Mouse (Mus musculus) urinary bladder, postnatal 36 days (tissue): ENCODE results near the gene Pkn2.

Experiments used
- DNase-seq, 2 experiments: peaks; one replicate each; pipeline ENCODE4 v3.0.0; 2022; ENCODE audit warnings: low spot score in 2 of 2, mixed read lengths in 1 of 2

Pkn2 gene

GRCm38 (mm10) chr3:142881872-142882623 is at the start of gene Pkn2:
Gene Pkn2, minus strand, starts transcription at chr3:142882004.
- DNase-seq: peak; percentile 99

DNA sequence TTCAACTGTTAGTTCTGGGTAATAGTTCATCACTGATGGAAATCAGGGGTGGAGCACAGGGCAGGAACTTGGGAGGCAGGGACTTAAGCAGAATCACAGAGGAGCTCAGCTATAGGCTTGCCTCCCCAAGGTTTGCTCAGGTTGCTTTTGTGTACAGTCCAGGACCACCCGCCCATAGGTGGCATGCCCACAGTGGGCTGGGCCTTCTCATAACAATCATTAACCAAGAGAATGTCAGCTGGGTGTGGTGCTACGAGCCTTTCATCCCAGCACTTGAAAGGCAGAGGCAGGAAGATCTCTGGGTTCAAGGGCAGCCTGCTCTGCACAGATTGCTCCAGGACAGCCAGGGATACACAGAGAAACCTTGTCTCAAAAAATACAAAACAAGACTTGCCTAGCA is 48.1 kb upstream of the Pkn2 start:
- no peak for DNase-seq

DNA sequence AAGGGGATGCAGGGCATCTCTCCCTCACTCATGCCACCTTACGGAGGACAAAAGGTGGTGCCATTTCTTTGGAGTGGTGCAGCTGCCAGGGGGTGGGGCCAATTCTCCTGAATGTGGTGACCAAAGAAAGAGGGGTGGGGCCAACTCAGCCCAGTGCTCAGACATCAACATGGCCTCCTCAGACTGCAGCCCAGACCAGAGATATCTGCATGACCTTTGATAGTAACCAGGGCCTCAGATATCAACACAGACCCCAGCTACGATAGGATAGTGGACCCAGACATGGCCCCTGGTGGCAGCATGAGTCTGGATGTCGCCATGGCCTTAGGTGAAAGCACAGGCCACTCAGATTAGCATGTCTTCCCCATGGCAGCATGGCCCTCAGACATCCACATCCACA is 45.5 kb upstream of the Pkn2 start:
- no peak for DNase-seq

DNA sequence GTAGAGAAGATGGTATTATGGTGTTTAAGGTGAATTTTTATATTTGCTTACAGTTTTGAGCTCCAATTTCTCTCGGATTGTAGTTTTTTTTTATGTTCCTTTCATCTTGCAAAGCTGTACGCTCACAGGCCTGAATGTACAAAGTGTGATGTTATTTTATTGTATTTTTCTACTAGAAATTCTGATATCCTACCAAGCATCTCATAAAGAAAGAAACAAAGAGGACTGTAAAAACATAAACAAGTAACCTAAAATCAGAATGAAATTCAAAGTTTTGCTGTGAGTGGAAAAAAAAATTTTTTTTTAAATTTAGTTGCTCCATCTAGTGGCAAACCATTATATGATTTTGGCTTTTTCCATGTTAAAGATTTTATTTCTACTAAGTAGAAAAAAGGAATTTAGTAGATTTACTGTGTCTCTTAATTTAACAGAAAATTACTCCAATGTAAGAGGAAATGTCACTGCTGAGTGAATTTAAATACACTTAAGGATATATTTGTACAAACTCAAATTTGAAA is 43.1 kb upstream of the Pkn2 start:
- no peak for DNase-seq

DNA sequence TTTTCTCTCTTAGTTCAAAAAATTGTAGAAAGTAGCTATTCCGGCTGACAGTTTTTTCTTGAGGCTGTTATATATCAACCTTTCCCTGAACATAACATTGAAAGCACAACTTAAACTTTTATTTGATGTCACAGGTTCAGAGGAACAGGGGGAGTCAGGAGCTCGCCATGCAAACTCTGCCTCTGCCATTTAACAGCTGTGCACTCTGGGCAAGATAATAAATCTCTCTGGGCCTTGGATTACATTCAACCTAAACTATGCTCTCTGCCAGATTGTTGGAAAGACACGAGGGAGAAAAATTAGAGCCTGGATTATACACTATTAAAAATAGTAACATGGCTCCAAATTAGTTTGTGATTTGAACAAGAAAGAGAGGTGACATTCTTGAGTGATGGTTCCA is 37.3 kb upstream of the Pkn2 start:
- DNase-seq: no peak

- DNase-seq: peak in 1 of 2 experiments; percentile 25
Observed at GRCm38 (mm10) chr3:142917760-142918439, 36.1 kb upstream of the Pkn2 start.

- DNase-seq: no peak
Observed at GRCm38 (mm10) chr3:142917171-142917570, 35.4 kb upstream of the Pkn2 start.

DNA sequence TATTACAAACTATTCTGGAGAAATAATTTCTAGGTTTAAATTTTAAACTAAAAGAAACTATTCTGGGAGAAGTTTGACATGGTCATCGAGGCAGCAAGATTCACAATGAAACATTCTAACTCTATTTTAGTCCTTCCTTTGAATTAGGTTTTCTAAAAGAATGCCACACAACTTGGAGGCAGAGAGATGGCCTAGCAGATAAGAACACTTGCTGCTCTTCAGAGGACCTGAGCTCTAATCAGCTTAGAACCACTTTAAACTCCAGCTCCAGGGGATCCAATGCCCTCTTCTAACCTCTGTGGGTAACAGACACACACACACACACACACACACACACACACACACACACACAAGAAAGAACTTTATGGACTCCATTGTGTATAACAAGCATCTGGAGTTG is 31.5 kb upstream of the Pkn2 start:
- DNase-seq: no peak

- DNase-seq: no peak
Observed at GRCm38 (mm10) chr3:142899683-142900082, 17.9 kb upstream of the Pkn2 start.

- DNase-seq: no peak
Observed at GRCm38 (mm10) chr3:142898949-142899396, 17.2 kb upstream of the Pkn2 start.

DNA sequence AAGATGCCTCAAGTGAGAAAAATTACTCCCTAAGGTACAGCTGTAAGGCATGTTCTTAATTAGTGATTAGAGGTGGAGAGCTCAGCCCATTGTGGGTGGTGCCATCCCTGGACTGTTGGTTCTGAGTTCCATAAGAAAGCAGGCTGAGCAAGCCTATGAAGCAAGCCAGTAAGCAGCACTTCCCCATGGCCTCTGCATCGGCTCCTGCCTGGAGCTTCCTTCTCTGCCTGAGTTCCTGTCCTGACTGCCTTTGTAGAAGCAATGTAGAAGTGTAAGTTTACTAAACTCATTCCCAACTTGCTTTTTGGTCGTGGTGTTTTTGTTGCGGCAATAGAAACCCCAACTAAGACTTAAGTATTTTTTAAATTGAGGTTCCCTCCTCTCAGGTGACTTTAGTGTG is 8.6 kb upstream of the Pkn2 start:
- DNase-seq: no peak

- DNase-seq: no peak
Observed at GRCm38 (mm10) chr3:142886963-142887362, 5.2 kb upstream of the Pkn2 start.

DNA sequence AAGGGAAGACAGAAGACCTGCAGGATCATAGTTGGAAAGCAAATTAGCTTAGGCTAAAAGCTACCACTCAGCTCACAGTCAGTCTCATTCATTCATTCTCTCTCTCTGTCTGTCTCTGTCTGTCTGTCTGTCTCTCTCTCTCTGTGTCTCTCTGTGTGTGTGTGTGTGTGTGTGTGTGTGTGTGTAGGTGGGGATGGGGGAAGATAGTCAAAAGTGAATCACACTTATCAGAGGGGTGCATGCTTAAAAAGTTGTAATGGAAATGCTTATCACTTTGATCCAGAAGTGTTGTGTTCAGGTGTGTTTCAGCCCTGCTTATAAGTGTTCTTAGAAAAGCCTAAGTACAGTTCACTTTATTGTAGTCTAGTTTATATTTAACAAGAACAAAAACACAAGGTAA is 2.8 kb upstream of the Pkn2 start:
- DNase-seq: no peak

DNA sequence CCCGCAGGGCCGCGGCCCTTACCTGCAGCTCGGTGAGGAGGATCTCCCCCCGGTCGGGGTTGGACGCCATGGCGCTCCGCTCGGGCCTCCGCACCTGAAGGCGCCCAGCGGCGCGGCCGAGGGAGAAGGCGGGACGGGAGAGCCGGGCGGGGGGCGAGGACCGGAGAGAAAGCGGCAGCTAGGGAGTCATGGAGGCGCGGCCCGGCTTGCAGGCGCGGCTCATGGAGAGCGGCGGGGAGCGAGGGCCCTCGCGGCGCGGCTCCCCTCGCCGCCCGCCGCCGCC is 274 bp downstream of the Pkn2 start:
- no peak for DNase-seq

GRCm38 (mm10) chr3:142880790-142881588 is 815 bp downstream of the Pkn2 start:
- peak; percentile 17 to 28 for DNase-seq

DNA sequence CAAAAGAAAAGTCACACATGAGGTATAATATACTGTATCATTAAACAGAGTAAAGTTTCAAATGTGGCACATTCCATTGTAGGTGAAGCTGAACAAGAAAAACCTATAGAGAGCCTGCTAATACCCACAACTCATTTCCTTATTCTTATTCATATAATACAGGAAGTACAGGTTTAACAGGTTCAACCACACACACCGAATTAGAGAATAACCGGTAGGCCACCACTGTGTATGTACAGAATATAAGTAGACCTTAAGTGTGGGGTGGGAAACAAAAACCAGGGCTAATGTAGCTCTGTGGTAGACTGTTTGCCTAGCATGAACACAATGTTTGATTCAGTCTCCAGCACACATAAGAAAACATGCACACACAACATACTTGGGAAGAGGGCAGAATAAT is 18.6 kb downstream of the Pkn2 start:
- DNase-seq: no peak

DNA sequence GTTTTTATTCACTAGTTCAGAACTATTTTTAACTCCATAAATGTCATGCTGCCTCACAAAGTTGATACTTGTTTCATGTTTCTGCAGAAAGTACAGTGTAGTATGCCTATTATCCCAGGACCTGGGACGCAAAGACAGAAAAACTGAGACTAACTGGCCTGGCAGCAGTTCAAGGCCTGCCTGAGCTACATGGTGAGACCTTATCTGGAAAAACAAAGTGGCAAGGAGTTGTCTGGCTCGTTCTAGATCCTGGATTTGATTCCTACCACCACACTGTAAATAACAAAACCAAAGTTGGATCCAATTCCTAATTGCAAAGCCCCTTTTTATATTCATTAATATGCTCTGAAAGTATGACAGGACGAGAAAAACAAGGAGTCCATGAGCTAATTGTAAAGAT is 25.0 kb downstream of the Pkn2 start:
- DNase-seq: no peak

DNA sequence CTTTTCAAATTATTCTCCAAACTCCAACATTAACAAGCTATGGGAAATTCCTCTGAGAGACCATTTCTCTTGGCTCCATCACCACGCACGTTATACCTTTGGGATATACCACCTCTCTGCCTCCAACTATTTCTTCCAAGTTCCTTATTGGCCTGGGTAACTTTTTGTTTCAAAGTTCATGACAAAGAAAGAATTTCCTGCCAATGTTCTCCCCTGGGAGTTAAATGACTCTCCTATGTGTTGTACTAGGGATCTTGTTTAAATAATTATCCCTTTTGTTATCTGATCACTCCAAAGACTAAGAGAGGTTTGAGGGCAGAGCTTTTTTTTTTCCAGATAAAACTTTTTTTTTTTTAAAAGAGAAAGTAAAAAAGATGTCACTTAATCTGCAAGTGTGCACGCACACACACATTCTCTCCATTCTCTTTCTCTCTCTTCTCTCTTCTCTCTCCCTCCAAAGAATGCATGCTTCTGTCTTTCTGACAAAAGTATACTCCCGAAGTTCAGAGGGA is 25.8 kb downstream of the Pkn2 start:
- DNase-seq: no peak

GRCm38 (mm10) chr3:142852911-142853310 is 28.9 kb downstream of the Pkn2 start:
- DNase-seq: no peak

DNA sequence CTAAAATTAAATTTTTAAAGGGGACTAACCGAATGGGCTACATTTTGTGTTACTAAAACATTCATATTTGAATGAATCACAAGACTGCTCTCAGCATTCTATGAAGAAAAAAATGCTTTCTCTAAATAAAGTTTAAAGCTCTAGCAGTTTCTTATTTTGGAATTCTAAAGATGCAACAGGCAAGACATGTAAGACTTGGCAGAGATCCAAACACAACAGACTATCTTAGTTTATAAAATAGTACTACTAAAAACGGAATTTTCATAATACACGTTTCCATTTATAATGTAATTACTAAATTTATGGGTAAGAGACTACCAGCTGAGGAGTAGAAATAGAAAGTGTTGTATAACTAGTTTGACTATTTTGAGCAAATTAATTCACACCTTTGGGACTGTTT is 30.2 kb downstream of the Pkn2 start:
- DNase-seq: no peak

GRCm38 (mm10) chr3:142839961-142840360 is 41.8 kb downstream of the Pkn2 start:
- DNase-seq: no peak

GRCm38 (mm10) chr3:142834761-142835160 is 47.0 kb downstream of the Pkn2 start:
- DNase-seq: no peak
